Mouse (Mus musculus): ENCODE data around the gene Lcmt1.

Lcmt1 gene

GRCm38 (mm10) chr7:123461316-123461715, 91.7 kb downstream of the Lcmt1 start:
- DNase-seq: no peak

- no peak for DNase-seq
These were observed 92.5 kb downstream of the Lcmt1 start, which contains the start of gene Aqp8 for GRCm38 (mm10) chr7:123462070-123462501. Aqp8 (plus strand) TSS chr7:123462291.

GRCm38 (mm10) chr7:123463569-123463968, 94.0 kb downstream of the Lcmt1 start:
- DNase-seq: no peak

- peak; percentile 81 for DNase-seq
These were observed 96.3 kb downstream of the Lcmt1 start for GRCm38 (mm10) chr7:123465692-123466387.

GRCm38 (mm10) chr7:123467961-123468360, 98.4 kb downstream of the Lcmt1 start:
- DNase-seq: no peak

Measured in right cerebral cortex, postnatal 4 days (tissue).